11 mouse cellular contexts compared by ENCODE assay signal in the genomic region with DNA sequence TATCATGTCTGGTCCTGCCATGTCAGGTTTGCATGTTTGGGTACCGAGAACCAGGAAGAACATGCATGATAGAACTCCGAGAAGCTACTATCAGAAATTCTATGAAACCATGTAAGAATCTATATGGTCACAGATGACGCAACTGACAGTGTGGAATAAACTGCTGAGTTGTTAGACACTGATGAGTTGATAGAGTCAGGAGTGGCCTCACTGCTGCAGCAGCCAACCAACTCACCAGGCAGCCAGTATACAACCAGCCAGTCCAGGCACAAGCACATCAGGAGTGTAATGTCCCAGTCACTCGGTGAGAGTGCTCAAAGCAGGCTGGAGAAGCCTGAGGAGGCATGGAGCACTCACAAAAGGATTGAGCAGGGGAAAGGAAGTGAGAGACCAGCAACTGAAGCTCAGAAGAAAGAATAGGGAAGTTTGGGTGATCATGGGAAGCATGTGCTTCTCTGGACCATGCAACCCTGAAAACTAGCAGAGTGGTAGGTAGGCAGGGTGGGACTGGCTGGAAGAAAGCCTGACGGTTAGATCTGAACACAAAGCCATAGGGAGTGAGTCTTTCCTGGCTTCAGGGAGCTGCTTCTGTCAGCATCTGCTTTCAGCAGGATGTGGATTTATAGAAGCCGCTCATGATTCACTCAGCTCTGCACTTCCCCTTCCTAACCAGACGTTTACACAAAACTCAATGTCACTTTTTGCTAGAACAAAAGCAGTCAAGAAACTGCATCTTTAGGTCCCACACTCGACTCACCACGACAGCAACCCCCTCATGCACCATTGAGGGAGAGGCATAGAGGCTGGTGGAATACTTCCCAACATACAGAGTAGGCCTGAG. TPM values are rescaled to one million over a fixed set of nuclear protein-coding genes. Genes with fewer than 3 reads are reported as not detected.
A peak's percentile ranks its signal among the peaks of the same experiment; 100 is the strongest.
DNase-seq lines count a peak whose midpoint lies in the region; ATAC-seq lines count a peak whose summit lies in the region.
"Had no signal": no experiment of that assay in that cellular context is flagged by ENCODE, and none has a peak within 500 bp of the region (broad histone marks: within the 10 kb centered on the region; RNA-seq: fewer than 3 reads in every experiment).

No protein-coding gene starts in this region.

- peaks cover 11% of the 10 kb centered on the region for H3K4me1 ChIP-seq in heart, embryonic 10.5 days
- H3K4me1 ChIP-seq in heart, embryonic 16.5 days (ENCODE audit: control insufficient read depth, insufficient read depth, low read length), result no peaks in the 10 kb centered on the region; the same call in 1 of the 2 replicates
- H3K4me1 ChIP-seq in midbrain, embryonic 10.5 days, result no peaks in the 10 kb centered on the region
- H3K4me1 ChIP-seq: midbrain, embryonic 13.5 days had no signal

- H3K27ac ChIP-seq in heart, embryonic 10.5 days, result peak overlapping the region; percentile 47; the same call in 1 of the 2 replicates
- H3K27ac ChIP-seq in heart, embryonic 16.5 days (ENCODE audit: low read length), result 0 out of 2 replicates have a peak overlapping the region, but pooled peaks have one; percentile 16
- no peak overlapping the region for H3K27ac ChIP-seq in midbrain, embryonic 10.5 days (replicated peaks)
- H3K27ac ChIP-seq: hindbrain, postnatal 0 days; midbrain, embryonic 13.5 days had no signal

- intact Hi-C loops in heart, postnatal 25 days (cut with DNase I), result loop anchor here (5.0 to 10.0 kb wide), 2 partner anchors 193 to 325 kb away; a partner anchor contains a TSS

- H3K4me2 ChIP-seq in heart, embryonic 16.5 days (ENCODE audit: low read depth, low read length), result no peak overlapping the region
- H3K4me2 ChIP-seq: midbrain, embryonic 13.5 days had no signal

- H3K4me3 ChIP-seq in heart, embryonic 10.5 days, result no peak overlapping the region
- no peak overlapping the region for H3K4me3 ChIP-seq in heart, embryonic 16.5 days (ENCODE audit: low read length)
- H3K4me3 ChIP-seq in midbrain, embryonic 10.5 days, result no peak overlapping the region
- H3K4me3 ChIP-seq: midbrain, embryonic 13.5 days had no signal

- no peak for DNase-seq in heart, embryonic 10.5 days (ENCODE audit: low spot score)
- no peak for DNase-seq in heart, postnatal 25 days (ENCODE audit: low spot score)
- DNase-seq in lung, postnatal 36 days, result peak; percentile 28
- DNase-seq in lung, postnatal 14 days, result no peak
- no peak for DNase-seq in midbrain, embryonic 10.5 days (ENCODE audit: low spot score)
- no peak for DNase-seq in yolk sac, embryonic 10.5 days (ENCODE audit: low spot score)

- 77% methylated on average over 9 of the region's 9 CpGs for WGBS in heart, embryonic 10.5 days
- 63% methylated on average over 9 of the region's 9 CpGs for WGBS in heart, embryonic 16.5 days
- WGBS in midbrain, embryonic 10.5 days, result 86% methylated on average over 9 of the region's 9 CpGs

- no peak for ATAC-seq in heart, embryonic 16.5 days (replicated peaks; ENCODE audit: extremely low read depth, insufficient read depth, low FRiP score)
- 0 out of 2 replicates have a peak, but pooled peaks have one; percentile 20 for ATAC-seq in megakaryocyte-erythroid progenitor cell, adult 5-6 weeks (replicated peaks; ENCODE audit: low FRiP score, low TSS enrichment, poor library complexity, severe bottlenecking)

- no peaks in the 10 kb centered on the region for H3K27me3 ChIP-seq in heart, embryonic 10.5 days (ENCODE audit: insufficient read depth, poor library complexity, severe bottlenecking)
- H3K27me3 ChIP-seq in heart, embryonic 16.5 days (ENCODE audit: control insufficient read depth, insufficient read depth, low read length), result no peaks in the 10 kb centered on the region
- H3K27me3 ChIP-seq in midbrain, embryonic 10.5 days (ENCODE audit: low read depth, poor library complexity, severe bottlenecking), result no peaks in the 10 kb centered on the region
- H3K27me3 ChIP-seq: midbrain, embryonic 13.5 days had no signal

- peaks cover 20% of the 10 kb centered on the region for H3K36me3 ChIP-seq in heart, embryonic 10.5 days
- no peaks in the 10 kb centered on the region for H3K36me3 ChIP-seq in heart, embryonic 16.5 days (ENCODE audit: control insufficient read depth, insufficient read depth)
- H3K36me3 ChIP-seq in midbrain, embryonic 10.5 days, result 0 out of 2 replicates have a peak, but pooled peaks cover 4% of the 10 kb centered on the region

- no peaks in the 10 kb centered on the region for H3K9me3 ChIP-seq in heart, embryonic 10.5 days
- no peaks in the 10 kb centered on the region for H3K9me3 ChIP-seq in heart, embryonic 16.5 days (replicated peaks; ENCODE audit: control insufficient read depth, low read length)
- no peaks in the 10 kb centered on the region for H3K9me3 ChIP-seq in midbrain, embryonic 10.5 days (replicated peaks)
- H3K9me3 ChIP-seq: midbrain, embryonic 13.5 days had no signal

- no peak overlapping the region for H3K9ac ChIP-seq in heart, embryonic 16.5 days (ENCODE audit: low read length)
- H3K9ac ChIP-seq: midbrain, embryonic 13.5 days had no signal

RNA-seq across cellular contexts. Expression of a gene that starts 31.6 kb away (rescaled TPM):
- polyA plus RNA-seq in heart, embryonic 10.5 days (2016; fragmentation: Nextera tagmentation; extraction: Ambion mirVana), result 58.8 and 69.1 TPM in 2 replicates
- 10 to 100 TPM; 26.1 to 32.0 TPM for total RNA-seq in heart, postnatal 25 days (2021)
- polyA plus RNA-seq in heart, embryonic 16.5 days (2015; fragmentation: Nextera tagmentation; extraction: Ambion mirVana), result 107 and 109 TPM in 2 replicates
- 20.5 and 46.5 TPM in 2 replicates for total RNA-seq in megakaryocyte-erythroid progenitor cell, adult 5-6 weeks (2014; fragmentation: Nextera tagmentation)
- 51.4 and 82.3 TPM in 2 replicates for total RNA-seq in megakaryocyte-erythroid progenitor cell, adult 5-6 weeks (2017)
- 13.4 and 15.0 TPM in 2 replicates for polyA plus RNA-seq in midbrain, embryonic 10.5 days (2016; fragmentation: Nextera tagmentation; extraction: Ambion mirVana)

RNA-seq across cellular contexts. Expression of a gene that starts 54.2 kb away (rescaled TPM):
- polyA plus RNA-seq in heart, embryonic 10.5 days (2016; fragmentation: Nextera tagmentation; extraction: Ambion mirVana), result 0.11 and 0.21 TPM in 2 replicates
- total RNA-seq in heart, postnatal 25 days (2021), result under 1 TPM; 0.73 to 0.95 TPM
- 1.00 and 1.0 TPM in 2 replicates for polyA plus RNA-seq in heart, embryonic 16.5 days (2015; fragmentation: Nextera tagmentation; extraction: Ambion mirVana)
- total RNA-seq in megakaryocyte-erythroid progenitor cell, adult 5-6 weeks (2014; fragmentation: Nextera tagmentation), result 4.6 TPM in 1 of 2 replicates, not detected in the other
- not detected in 2 replicates for total RNA-seq in megakaryocyte-erythroid progenitor cell, adult 5-6 weeks (2017)
- polyA plus RNA-seq in midbrain, embryonic 10.5 days (2016; fragmentation: Nextera tagmentation; extraction: Ambion mirVana), result 0.10 TPM in 1 of 2 replicates, not detected in the other
- total RNA-seq: hindbrain, postnatal 0 days had no signal
- polyA plus RNA-seq: brain, embryonic 14.5 days; hindbrain, postnatal 0 days; midbrain, embryonic 13.5 days had no signal
